ENCODE assay signal across 8 mouse cellular contexts in genomic region chr10:30802033-30802432, GRCm38 (mm10). TPM values are rescaled to one million over a fixed set of nuclear protein-coding genes. Genes with fewer than 3 reads are reported as not detected.
DNase-seq lines count a peak whose midpoint lies in the region; ATAC-seq and TF ChIP-seq lines count a peak whose summit lies in the region.

No protein-coding gene starts in this region.

- peak overlapping the region; percentile 62 for H3K4me3 ChIP-seq in heart, embryonic 12.5 days
- peak overlapping the region; percentile 75 for H3K4me3 ChIP-seq in hindbrain, embryonic 10.5 days
- H3K4me3 ChIP-seq in limb, embryonic 15.5 days: peak overlapping the region; percentile 92
- peak overlapping the region; percentile 97 for H3K4me3 ChIP-seq in olfactory bulb, adult 2 months (ENCODE audit: insufficient read depth, low read depth, low read length)

- H3K9ac ChIP-seq in heart, embryonic 12.5 days: peak overlapping the region; percentile 72; the same call in 1 of the 2 replicates
- peak overlapping the region; percentile 82; the same call in 1 of the 2 replicates for H3K9ac ChIP-seq in limb, embryonic 15.5 days

- H3K9me3 ChIP-seq in heart, embryonic 12.5 days (replicated peaks): no peaks in the 10 kb centered on the region
- no peaks in the 10 kb centered on the region for H3K9me3 ChIP-seq in hindbrain, embryonic 10.5 days
- no peaks in the 10 kb centered on the region for H3K9me3 ChIP-seq in limb, embryonic 15.5 days

- DNase-seq in heart, adult 9 months (ENCODE audit: low spot score in 2 of 2): no peak
- peak; percentile 66 for DNase-seq in ES-CJ7 (ENCODE audit: low read depth, low spot score)
- DNase-seq in cerebellum, postnatal 25 days: peak; percentile 54 to 70
- DNase-seq in hindbrain, embryonic 10.5 days (ENCODE audit: low spot score): peak; percentile 25
- DNase-seq in ovary, postnatal 10 days (ENCODE audit: low spot score): no peak

- ATAC-seq in heart, embryonic 12.5 days (ENCODE audit: insufficient number of reproducible peaks, low FRiP score): no peak
- no peak for ATAC-seq in limb, embryonic 15.5 days (ENCODE audit: insufficient number of reproducible peaks, low FRiP score, low TSS enrichment, low read depth)

- WGBS in heart, embryonic 12.5 days: 10% methylated on average over 8 of the region's 8 CpGs
- 8% methylated on average over 8 of the region's 8 CpGs for whole genome bisulfite sequencing in hindbrain, embryonic 10.5 days
- WGBS in limb, embryonic 15.5 days: 8% methylated on average over 8 of the region's 8 CpGs
- 7% methylated on average over 8 of the region's 8 CpGs for WGBS in olfactory bulb, adult 2 months

- TF ChIP-seq CTCF in olfactory bulb, adult 2 months (IDR thresholded peaks at IDR 0.05; ENCODE audit: insufficient read depth, low read depth, low read length): no peak

- peaks cover 5% of the 10 kb centered on the region; the same call in 1 of the 2 replicates for H3K4me1 ChIP-seq in heart, embryonic 12.5 days (replicated peaks)
- peaks cover 12% of the 10 kb centered on the region; the same call in 1 of the 2 replicates for H3K4me1 ChIP-seq in hindbrain, embryonic 10.5 days (replicated peaks)
- H3K4me1 ChIP-seq in limb, embryonic 15.5 days: peaks cover 9% of the 10 kb centered on the region
- H3K4me1 ChIP-seq in olfactory bulb, adult 2 months (ENCODE audit: control insufficient read depth, insufficient read depth, low read length): no peaks in the 10 kb centered on the region

- peak overlapping the region; percentile 94 for H3K27ac ChIP-seq in heart, embryonic 12.5 days (ENCODE audit: poor library complexity, severe bottlenecking)
- H3K27ac ChIP-seq in hindbrain, embryonic 10.5 days: peak overlapping the region; percentile 97
- peak overlapping the region; percentile 95; the same call in 1 of the 2 replicates for H3K27ac ChIP-seq in limb, embryonic 15.5 days
- H3K27ac ChIP-seq in olfactory bulb, adult 2 months (ENCODE audit: insufficient read depth, low read depth, low read length): no peak overlapping the region

- no peaks in the 10 kb centered on the region for H3K27me3 ChIP-seq in heart, embryonic 12.5 days (replicated peaks)
- H3K27me3 ChIP-seq in hindbrain, embryonic 10.5 days (ENCODE audit: insufficient read depth, poor library complexity, severe bottlenecking): peaks cover 4% of the 10 kb centered on the region; the same call in 1 of the 2 replicates
- H3K27me3 ChIP-seq in limb, embryonic 15.5 days: no peaks in the 10 kb centered on the region

- H3K4me2 ChIP-seq in heart, embryonic 12.5 days: peak overlapping the region; percentile 75
- H3K4me2 ChIP-seq in limb, embryonic 15.5 days: peak overlapping the region; percentile 67

- no peaks in the 10 kb centered on the region for H3K36me3 ChIP-seq in heart, embryonic 12.5 days
- H3K36me3 ChIP-seq in hindbrain, embryonic 10.5 days: no peaks in the 10 kb centered on the region
- no peaks in the 10 kb centered on the region for H3K36me3 ChIP-seq in limb, embryonic 15.5 days

- TF ChIP-seq POLR2A in olfactory bulb, adult 2 months (IDR thresholded peaks at IDR 0.05; ENCODE audit: insufficient read depth, low read depth, low read length): no peak

RNA-seq across cellular contexts. Expression of gene Ncoa7, which starts 1.1 kb away (rescaled TPM):
- polyA plus RNA-seq in heart, embryonic 12.5 days (2016; fragmentation: Nextera tagmentation; extraction: Ambion mirVana): 8.7 and 9.1 TPM in 2 replicates
- 6.8 and 7.0 TPM in 2 replicates for polyA plus RNA-seq in hindbrain, embryonic 10.5 days (2016; fragmentation: Nextera tagmentation; extraction: Ambion mirVana)
- polyA plus RNA-seq in limb, embryonic 15.5 days (2015; fragmentation: Nextera tagmentation; extraction: Ambion mirVana): 6.4 and 6.9 TPM in 2 replicates
- not detected in 2 replicates for polyA plus RNA-seq in olfactory bulb, adult 2 months (2012; ENCODE audit: insufficient read depth, insufficient read length, low replicate concordance, missing spikeins)

RNA-seq across cellular contexts. Expression of gene Hey2, which starts 40.6 kb away (rescaled TPM):
- 47.6 and 53.3 TPM in 2 replicates for polyA plus RNA-seq in heart, embryonic 12.5 days (2016; fragmentation: Nextera tagmentation; extraction: Ambion mirVana)
- polyA plus RNA-seq in hindbrain, embryonic 10.5 days (2016; fragmentation: Nextera tagmentation; extraction: Ambion mirVana): 4.4 and 6.0 TPM in 2 replicates
- polyA plus RNA-seq in limb, embryonic 15.5 days (2015; fragmentation: Nextera tagmentation; extraction: Ambion mirVana): 3.3 and 3.8 TPM in 2 replicates
- not detected in 2 replicates for polyA plus RNA-seq in olfactory bulb, adult 2 months (2012; ENCODE audit: insufficient read depth, insufficient read length, low replicate concordance, missing spikeins)

Comparison
In these comparisons a context has a peak if more than half of its experiments do, and no peak if none do; other contexts are left out.
1. DNase-seq: peak in ES-CJ7 (single experiment), cerebellum, postnatal 25 days (2 of 2) and hindbrain, embryonic 10.5 days (single experiment); none in heart, adult 9 months (0 of 2) and ovary, postnatal 10 days (single experiment).
2. Peak in every context shown above with its lines, with median percentiles within 50 percentile points of each other: H3K4me3 ChIP-seq.